Mouse (Mus musculus) adrenal gland, adult 18-20 months (tissue): ENCODE results near the gene Rnf5. TPM values are rescaled to one million over a fixed set of nuclear protein-coding genes. Genes with fewer than 3 reads are reported as not detected.

Source experiments
- DNase-seq, 2 experiments: peaks; one replicate each; pipeline ENCODE4 v3.0.0; 2021 to 2022; ENCODE audit warnings: low spot score in 2 of 2
- total RNA-seq, 2 experiments: library from RNA; stranded (reverse); gene quantifications; 1 replicate in 1 of 2; 2 replicates in 1 of 2; pipeline ENCODE4 v1.2.3; 2021

The Rnf5 gene
- total RNA-seq, 2 experiments from 2014 or later: 71.8 to 86.7 TPM

GRCm38 (mm10) chr17:34635671-34636070 lies 32.2 kb upstream of the Rnf5 start:
- DNase-seq: no peak

DNA sequence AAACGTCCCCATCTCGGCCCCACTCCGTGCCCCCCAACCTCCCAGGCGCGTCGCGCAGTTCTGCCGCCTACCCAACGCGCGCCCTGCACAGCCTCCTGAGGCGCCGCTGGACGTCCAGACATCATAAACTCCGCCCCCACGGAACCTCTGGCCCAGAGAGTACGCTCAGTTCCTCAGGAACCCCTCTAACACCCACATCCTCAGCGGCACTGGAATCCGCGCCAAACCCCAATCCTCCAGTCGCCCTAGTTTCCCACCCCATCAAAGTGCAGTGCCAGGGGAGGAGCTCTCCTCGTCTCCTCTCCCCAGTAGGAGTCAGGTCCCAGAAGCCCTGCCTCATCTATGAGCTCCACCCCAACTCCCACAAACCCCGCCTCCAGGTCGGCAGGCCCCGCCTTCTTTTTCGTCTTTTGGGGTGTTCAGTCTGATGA lies 28.8 kb upstream of the Rnf5 start:
- peak; percentile 71 to 75 for DNase-seq

DNA sequence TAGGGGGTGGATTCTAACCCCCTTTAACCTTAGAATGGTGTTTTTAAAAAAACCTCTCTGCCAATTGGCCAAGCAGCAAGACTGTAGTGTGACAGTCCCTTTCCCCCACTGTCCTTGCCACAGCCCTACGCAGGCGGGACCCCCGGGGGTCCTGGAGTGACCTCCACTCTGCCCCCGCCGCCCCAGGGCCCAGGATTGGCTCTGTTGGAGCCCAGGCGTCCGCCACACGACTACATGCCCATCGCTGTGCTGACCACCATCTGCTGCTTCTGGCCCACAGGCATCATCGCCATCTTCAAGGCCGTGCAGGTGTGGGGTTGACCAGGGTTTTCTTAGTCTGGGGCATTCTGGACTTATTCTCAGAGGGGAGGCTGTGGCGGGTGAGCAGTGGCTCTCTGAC lies 28.2 kb upstream of the Rnf5 start:
- DNase-seq: no peak

- no peak for DNase-seq
These were observed 27.3 kb upstream of the Rnf5 start for GRCm38 (mm10) chr17:34630761-34631301.

DNA sequence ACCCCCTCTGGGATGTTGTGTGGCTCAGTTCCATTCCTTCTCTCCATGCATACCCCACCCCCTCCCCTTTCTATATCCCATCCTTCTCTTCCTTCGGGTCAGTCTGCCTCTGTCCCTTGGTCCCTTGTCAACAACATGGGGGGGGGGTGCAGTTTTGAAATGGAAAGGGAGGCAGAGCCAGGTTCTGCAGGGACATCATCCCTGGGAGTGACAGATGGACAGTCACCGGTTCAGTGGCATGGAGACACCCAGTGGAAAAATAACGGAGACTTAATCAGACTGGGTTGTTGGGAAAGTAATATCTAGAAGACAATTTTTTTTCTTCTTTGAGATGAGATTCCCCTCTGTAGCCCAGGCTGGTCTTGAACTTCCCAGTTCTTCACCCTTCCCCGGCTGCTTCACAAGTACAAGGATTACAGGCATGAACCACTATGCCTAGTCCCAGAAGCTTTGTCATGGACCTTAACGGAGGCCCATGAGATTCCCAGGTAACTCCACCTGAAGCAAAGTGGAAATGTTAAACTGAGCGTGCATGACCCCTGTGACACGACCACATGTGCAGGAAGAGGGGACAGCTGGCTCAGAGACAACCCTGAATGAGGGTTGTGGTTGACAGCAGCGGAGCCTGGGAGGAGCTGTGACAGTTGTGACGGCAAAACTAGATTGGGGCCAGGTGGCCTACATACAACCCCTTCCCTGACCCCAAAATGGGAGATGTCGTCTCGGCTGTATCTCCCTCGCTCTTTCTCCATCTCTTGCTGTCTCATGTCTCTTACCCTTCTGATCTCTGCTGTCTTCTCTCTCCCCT lies 26.5 kb upstream of the Rnf5 start:
- no peak for DNase-seq

DNA sequence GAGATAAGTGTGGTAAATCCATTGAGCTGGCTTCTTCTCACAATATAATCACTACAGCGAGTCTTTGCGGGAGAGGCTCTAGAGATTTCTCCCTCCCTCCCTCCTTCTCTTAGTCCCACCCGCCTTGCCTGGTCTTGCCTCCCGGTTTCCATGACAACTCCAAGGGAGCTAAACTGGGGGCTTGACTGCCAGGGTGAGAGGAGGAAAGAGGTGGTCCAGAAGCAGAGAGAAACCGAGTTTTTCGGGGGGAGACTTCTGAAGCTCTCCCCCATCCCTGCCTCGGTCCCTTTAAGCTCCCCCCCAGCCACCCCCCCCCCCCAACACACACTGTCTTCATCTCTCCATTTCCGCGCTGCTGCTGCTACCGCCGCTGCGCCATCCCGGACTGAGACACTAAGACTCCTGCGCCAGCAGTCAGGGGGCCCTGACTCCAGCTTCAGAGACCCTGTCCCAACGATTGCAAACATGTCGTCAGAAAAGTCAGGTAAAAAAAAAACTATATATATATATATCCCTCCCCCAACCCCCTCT lies 25.8 kb upstream of the Rnf5 start, which contains the start of gene Prrt1:
TSS of gene Prrt1 (plus strand) at position 313 of the 531 bp plus-strand sequence.
- DNase-seq: no peak

DNA sequence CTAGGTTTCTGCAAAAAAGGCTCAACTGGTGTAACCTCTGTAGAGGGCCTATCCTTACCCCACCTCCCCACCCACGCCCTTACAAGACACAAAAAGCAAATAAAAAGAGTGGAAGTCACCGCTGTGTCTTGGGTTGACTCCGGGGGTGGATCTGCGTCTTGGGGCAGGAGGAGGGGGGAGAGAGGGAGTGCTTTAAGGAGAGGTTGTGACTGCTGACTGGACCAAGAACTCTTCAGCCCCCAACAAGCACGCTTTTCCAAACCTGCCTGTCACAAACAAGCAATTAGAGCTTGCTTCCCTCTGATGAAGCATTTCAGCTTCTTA lies 25.1 kb upstream of the Rnf5 start:
- DNase-seq: no peak

DNA sequence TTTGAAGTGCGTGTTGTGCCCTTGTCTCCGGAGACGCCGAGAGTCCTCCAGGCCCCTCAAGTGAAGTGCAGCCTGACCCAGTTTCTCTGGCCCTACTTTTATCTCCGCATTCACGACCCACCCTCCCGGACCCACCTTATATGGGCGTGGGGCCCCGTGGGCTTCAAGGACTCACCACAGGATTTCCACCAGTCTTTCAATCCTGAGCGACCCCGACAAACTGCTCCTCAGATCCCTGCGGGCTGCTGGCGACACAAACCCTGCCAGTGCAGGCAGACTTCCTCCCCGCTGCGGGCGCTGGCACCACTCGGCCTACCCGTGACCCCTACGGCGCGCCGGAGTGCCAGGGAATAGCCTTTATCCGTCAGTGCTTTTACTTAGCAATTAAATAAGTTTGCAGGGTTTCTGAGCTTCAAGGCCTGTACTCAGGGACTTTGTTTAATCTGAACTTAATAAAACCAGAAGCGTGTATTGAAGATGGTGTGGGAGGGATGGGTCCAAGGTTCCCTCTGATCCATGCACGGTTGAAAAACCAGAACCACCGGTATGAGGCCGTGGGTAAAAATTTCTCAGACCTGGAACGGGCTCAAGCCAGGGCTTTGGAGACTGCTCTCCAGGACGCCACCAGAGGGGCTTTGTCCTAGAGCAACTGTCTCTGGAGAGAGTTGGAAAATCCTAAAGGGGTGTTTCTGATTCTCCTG lies 24.6 kb upstream of the Rnf5 start, which contains the start of gene Ppt2:
TSS of gene Ppt2 (minus strand) at position 568 of the 701 bp plus-strand sequence.
- peak; percentile 61 to 69 for DNase-seq

- DNase-seq: peak; percentile 76 to 79
These were observed 23.8 kb upstream of the Rnf5 start for GRCm38 (mm10) chr17:34627093-34627942.

DNA sequence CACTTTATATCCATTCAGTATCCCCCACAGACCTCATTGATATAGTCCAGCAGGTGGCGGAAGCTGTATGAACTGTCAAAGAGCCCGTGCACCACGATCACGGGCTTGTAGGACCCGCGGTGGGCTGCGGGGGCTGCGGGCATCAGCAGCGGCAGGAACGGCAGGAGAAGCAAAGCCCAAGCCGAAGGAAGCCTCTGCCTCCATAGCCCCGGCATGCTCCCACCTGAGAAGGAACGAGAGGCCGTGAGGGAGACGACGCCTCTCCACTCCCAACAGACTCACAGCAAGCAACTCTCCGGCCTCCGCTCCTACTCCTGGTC lies 23.2 kb upstream of the Rnf5 start:
- DNase-seq: no peak

DNA sequence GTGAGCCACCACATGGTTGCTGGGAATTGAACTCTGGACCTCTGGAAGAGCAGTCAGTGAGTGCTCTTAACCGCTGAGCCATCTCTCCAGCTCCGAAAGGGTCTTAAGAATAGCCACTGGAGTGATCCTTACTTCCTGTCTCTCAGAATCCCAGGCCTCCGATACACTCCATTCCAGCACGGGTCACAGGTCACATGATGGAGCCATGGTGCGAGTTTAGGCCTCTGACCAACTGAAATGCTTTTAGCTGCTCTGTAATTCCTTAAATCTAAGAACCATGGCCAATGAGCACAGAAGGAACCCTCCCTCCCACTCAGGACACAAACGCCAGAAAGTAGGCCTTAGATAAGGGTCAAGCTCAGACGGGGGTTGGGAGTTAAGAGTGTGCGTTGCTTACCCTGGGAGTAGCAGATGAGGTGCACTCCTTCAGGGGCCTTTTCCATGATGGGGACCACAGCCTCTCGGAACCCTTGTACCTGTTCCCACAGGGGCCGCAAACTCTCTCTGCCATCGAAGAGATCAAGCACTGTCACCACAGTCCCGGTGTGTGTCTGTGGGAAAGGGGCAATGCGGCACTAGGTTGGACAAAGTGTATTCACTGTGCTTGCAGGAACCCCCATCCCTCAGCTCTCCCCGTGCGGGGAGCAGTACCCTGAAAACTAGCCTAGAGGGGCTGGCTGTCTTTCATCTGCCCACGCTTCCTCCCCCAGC lies 22.7 kb upstream of the Rnf5 start:
- DNase-seq: no peak

DNA sequence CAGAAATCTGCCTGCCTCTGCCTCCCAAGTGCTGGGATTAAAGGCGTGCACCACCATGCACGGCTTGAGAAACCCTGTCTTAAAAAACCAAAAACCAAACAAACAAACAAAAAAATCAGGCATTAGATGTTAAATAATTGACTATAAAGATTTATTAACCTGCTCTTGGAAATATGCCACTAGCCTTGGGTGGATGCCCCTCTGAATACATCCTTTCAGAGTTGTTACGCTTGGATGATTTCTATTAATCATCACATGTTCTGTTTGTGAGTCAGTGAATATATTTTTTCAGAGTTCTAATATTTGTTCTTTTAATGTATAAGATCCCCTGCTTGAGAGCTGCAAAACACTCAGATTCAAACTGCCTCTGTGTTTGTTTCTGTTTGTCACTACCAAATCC lies 21.5 kb upstream of the Rnf5 start:
- DNase-seq: no peak

GRCm38 (mm10) chr17:34623161-34623560 lies 19.7 kb upstream of the Rnf5 start:
- DNase-seq: no peak

DNA sequence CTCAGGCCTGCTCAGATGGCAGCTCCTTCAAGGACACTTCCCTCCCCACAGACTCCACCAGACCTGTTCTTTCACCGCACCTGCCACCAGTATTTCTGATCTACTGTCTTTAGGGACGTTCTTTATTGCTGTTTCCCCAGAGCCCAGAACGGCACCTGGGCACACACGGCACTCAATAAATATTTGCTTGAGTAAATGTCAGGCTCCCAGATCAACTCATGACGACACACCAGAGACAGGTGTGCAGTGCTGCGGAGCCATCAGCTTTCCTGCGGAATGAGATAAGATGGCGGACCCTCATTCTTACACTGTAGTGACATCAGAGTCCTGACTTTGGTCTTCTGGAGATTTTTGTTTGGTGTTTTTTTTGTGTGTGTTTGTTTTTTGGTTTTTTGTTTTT lies 17.5 kb upstream of the Rnf5 start:
- DNase-seq: no peak

GRCm38 (mm10) chr17:34618999-34619398 lies 15.5 kb upstream of the Rnf5 start:
- peak; percentile 70 to 74 for DNase-seq

- DNase-seq: no peak
These were observed 12.4 kb upstream of the Rnf5 start, which contains the start of gene Egfl8 for GRCm38 (mm10) chr17:34615871-34616270. TSS of gene Egfl8 (minus strand) at chr17:34615971.

- DNase-seq: no peak
These were observed 10.3 kb upstream of the Rnf5 start for GRCm38 (mm10) chr17:34613830-34614229.

DNA sequence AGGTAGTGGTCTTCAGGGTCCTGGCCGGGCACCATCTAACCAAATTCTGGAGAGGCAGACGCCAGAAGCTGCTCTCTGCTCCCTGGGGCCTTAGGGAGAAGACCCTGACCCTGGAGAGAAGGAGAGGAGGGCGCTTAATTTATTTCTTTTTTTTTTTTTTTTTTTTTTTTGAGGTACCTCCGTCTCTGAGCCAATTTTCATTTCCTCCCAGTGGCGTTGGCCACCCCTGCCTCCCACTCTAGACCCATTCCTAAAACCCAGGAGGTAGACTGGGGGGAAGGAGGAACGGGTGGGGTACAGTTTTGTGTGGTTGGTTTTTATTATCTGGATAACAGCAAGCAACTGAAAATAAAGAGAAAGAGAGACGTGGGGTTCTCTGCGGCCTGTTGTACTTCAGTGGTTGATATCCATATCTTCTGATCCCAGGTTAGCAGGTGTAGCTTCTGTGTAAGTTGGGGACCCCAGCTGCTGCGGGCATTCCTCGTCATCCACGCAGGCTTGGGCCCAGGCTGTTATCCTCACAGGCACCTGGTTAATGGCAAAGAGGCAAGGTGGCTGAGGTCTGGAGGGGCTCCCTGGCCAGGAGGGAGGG lies 9.7 kb upstream of the Rnf5 start:
- no peak for DNase-seq

GRCm38 (mm10) chr17:34611050-34611449 lies 7.6 kb upstream of the Rnf5 start:
- no peak for DNase-seq

- DNase-seq: no peak
These were observed 4.5 kb upstream of the Rnf5 start for GRCm38 (mm10) chr17:34607997-34608396.
